Mouse (Mus musculus) adipocyte (in vitro differentiated cells): ENCODE measurements around the gene Pawr.
A peak's percentile ranks its signal among the peaks of the same experiment; 100 is the strongest.

ENCODE experiments used
- DNase-seq: peaks from one replicate; pipeline ENCODE4 v3.0.0-alpha.2; 2016; ENCODE audit warnings: low spot score

Gene Pawr

DNA sequence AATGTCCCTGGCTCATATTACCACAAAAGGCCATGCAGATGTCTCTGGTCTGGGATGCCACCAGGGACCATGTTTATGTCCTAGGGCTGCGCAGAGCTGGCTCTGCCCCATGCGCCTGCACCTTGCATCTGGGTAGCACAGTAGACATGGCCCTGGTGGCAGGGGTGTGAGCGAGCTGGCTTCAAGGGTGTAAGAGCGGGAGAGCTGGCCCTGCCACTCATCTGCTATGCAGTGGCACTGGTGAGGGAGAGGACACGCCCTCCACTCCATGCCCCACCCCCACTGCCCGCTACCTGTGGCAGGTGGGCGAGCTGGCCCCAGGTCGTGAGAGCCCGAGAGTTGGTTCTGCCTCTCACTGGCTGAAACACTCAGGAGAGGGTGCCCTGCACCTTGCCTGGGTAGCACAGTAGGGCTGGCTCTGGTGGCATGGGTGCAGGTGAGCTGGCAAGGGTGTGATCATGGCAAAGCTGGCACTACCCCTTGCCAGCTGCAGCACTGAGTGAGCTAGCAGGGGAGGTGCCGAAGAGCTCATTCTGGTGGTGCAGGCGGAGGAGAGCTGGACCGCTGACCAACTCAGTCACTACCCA is 24.8 kb downstream of the Pawr start:
- DNase-seq: no peak

DNA sequence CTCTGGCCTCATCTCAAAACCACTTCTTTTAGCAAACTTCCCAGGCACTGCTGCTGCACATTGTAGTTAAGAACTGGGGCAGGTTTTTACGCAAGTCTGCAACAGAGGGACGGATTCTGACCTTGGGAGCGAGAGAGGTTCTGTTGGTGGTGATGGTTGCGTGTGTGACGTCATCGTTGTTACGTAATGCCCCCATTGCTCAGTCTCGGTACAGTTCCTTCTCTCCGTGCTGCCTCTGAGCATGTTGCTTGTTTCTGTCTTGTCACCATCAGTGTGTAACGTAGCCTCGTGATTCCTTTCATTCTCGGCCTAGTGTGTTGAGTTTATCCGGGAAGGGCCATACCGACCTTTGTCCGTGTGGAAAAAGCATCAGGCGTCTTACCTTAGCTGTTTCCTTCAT is 28.1 kb downstream of the Pawr start:
- peak; percentile 16 for DNase-seq

DNA sequence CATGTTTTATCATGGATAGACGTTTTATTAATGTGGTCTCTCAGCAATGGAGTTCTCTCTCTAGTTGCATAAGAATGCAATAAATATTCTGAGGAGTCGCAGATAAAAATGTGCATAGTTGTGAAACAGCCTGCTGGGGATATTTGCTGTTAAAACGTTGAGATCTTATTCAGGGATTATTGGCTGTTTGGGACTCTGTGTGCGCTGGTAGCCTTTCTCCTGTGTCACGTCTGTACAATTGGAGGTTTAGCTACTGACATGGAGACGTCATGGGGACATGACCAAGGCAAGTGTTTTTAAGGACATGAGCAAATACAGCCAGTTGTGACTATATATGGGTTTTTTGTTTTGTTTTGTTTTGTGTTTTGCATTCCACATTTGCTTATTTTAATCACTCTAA is 28.9 kb downstream of the Pawr start:
- DNase-seq: no peak

DNA sequence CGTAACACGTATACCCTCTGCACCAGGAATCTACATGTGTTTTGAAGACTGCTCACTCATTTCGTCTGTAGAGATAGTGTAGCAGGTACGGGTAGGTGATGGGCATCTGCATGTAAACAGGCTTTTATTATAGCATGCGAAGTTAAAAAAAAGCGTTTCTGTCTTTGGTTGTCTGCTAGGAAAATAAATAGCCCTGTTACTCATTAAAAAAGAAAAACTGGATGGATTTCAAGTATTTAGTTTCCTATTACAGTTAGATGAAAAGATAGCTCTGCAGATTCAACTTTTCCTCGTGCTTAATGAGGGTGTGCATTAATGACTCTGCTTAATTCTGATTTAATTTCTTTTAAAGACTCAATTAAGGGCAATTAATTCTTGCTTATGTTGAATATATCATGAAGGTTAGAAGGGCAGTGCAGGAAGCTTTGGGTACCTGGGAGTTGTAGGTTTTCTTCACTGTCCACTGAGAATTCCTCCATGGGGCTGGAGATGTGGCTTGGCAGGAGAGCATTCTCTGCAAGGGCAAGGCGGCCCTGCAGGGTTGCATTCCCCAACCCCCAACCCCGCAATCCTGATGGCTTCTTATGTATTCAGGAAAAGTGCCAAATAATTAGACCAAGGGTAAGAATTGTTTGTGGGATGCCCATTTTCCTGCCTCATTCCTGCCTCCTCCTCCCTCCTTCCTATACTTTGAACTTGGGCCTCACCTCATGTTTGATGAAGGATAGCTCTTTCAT is 29.7 kb downstream of the Pawr start:
- no peak for DNase-seq

DNA sequence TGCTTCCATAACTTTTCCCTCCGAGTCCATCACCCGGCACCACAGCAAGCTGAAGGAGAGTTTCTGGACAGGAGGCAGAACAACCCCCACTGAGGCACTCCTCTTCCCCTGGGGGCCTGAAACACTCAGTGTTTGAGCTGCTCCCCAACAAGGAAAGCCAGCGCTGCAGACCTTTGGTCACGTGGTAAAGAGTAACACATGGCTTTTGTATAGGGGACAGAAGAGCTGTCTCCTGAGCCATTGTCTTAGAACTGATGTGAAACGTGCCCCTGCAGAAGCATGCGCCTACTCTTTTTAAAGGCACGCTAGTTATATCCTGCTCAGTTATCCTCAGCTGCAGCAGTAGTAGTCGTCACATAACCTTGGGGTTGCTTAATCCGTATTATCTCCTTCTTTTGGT is 32.0 kb downstream of the Pawr start:
- no peak for DNase-seq

DNA sequence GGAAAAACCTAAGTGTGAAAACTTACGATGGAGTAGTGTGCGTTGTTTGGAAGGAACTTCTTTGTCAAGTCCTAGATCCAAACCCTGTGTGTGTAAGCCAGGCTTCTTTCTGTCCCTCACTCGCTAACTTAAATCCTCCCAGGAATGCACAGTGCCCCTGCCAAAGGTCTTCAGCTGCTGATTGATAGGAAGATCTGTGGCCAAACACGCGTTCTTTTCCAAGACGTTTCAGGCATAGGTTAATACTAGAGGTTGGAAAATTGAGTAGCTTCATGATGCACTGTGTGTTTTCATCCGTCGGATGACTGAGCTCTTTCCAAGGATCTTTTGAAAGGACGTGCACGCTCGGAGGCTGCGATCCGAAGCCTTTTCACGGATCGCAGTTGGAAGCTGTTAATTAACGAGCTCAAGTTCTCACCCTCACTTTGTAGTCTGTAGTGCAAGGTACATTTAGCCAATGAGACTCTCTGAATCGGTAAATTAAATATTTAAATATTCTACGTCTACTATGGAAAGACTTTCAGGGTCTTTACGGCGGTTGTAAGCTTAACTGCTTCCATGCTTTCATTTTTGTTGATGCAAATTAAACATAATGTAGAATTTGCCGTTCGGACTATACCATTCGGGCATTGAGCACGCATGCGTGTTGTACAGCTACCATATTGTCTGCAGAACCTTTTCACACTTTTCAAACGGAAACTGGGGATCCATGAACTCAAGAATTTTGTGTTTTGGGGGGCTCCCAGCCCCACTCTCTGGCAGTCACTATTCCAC is 33.2 kb downstream of the Pawr start:
- DNase-seq: no peak

DNA sequence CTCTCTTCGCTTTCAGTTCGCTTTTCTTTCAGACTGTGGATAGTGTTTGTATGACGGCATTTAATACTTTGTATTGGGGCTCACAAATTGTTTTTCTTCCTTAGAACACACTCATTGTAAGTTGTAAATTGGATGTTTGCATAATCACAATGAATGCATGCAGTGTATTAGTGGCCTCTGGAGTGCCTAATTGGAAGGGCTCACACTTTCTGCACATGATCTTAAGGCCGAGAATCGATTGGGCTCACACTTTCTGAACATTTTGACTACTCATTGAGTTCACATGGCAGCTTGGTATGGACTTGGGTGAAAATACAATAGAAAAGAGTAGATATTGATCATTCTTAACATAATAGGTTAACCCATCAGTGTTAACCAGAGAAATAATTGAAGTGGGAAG is 34.3 kb downstream of the Pawr start:
- no peak for DNase-seq

DNA sequence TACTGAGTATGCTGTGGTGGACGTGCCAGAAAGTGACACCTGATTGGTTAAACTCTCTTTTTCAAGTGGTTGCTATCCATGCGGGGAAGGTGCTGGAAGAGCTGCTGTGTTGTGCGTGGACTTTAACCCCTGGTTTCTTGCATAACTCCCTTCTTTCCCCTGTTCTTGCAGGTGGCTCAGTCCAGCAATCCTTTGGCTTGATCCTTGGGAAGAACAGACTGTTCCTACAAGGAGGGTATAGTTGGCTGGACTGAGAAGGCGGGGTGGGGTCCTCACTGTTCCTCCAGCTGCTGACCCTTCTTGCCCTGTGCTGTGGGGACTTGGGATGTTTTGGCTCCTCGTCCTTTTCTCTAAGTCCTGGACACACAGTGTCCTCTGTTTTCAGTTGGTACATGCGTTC is 36.4 kb downstream of the Pawr start:
- DNase-seq: no peak

DNA sequence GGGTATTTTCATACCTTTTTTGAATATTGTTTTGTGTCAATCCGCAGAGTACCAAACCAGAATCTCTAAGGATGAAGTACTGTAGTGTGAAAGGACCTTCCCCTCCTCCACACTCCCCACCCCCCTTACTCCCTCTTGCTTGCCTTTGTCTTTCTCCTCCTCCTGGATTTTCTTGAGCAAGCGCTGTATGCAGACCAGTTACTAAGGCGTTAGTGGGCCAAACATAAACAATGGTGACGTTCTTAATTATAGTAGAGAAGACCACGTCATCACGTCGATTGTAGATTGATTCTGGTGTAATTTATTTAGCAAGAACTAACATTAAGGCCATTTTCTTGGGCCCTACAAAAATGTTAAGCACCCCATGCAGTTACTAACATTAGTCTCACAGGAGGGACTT is 40.3 kb downstream of the Pawr start:
- DNase-seq: no peak

DNA sequence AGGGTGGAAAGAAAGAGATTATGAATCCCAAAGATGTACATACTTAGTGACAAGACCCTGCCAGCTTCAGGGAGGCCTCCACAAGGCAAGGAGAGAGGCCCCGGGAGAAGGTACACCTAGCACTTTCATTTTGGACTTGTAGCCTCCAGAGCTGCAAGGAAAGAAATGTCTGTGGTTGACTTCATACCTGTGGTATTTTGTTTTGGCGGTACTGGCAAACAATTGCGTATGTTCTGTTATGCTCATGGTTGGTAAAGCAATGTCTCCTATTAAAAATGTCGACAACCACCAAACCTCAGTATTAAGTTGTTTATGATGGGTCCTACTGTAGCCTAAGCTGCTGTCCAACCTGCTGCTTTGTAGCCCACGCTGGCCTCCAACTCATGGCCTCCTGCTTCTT is 40.9 kb downstream of the Pawr start:
- no peak for DNase-seq

DNA sequence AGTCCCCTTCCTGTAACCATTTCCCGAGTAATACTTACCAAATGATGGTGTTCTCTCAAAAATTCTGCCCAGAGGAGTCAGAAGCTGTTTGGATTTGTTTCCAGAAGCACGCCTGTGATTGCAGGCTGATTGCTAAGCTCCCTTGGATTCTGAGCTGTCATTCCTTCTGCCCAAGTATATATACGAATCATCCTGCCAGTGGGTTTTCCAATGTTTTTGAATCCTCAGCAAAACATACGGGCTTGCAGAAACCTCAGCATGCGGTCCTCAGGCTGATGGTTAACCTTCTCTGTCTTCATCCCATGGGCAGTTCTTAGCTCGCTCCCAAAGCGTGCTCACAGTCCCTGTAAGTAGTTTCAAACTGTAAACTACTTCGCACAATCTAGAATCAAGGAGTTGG is 43.9 kb downstream of the Pawr start:
- DNase-seq: no peak

DNA sequence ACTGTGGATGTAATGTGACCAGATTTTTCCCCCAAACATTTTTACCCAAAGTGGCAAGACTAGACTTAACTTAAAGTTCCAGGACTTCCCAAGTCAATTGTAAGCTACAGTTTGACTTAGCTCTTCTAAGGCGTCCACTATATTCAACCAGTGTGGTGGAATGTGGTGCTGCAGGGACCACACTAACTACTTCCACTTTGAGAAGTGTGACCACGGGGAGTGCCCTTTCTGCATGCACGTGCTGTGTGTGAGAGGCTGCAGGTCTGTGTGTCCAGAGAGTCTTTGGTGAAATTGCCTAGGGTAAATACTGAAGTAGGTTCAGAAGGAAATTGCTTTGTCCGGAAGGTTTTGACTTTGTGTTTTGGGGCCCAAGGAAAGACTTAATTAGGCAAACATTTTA is 44.4 kb downstream of the Pawr start:
- no peak for DNase-seq

DNA sequence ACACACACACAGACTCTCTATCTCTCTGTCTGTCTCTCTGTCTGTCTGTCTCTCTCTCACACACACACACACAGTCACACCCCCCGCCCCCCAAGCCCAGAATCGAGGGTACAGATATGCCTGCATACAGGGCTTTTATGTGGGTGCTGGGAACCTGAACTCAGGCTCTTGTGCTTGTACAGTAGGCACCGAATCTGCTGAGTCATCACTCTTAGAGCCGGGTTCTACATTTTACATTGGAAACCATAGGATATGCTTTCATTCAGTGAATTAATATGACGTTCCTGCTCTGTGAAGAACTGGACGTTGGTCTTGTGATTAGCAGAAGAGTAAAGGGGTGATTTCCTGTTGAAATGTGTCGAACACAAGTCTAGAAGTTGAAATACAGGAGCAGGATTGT is 45.4 kb downstream of the Pawr start:
- no peak for DNase-seq

DNA sequence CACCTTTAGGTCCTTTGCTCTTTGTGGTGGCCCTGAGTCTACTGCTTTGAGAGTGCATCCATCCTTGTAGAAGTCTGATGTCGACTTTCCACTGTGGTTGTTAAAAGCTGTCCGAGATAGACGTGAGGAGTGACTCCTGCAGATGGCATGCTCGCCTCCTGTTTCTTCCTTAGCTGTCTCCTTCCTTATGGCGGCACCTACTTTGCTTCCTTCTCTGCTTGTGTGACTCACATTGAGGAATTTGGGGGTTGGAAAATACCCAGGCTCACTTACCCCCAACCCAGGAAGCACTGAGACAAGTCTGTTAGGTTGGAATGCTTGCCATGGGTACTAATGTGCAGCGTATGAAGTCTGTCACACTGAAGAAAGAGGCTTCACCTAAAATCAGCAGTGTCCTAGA is 46.1 kb downstream of the Pawr start:
- no peak for DNase-seq

DNA sequence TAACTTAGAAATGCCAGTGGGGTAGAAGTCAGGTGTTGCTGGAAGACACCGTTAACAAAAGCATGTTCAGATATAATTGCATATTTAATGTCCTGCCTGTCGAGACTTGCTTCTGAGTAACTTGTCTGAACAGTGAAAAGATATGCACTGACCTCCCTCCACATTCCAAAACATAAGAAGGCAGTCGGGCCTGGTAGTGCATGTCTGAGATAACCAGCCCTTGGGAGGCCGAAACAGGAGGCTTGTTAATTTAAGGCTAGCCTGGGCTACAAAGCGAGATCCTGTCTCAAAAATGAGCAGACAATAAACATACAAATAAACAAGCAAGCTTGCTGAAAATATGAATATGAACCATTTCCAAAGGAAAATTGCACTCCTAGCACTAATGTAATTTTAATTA is 46.6 kb downstream of the Pawr start:
- no peak for DNase-seq

DNA sequence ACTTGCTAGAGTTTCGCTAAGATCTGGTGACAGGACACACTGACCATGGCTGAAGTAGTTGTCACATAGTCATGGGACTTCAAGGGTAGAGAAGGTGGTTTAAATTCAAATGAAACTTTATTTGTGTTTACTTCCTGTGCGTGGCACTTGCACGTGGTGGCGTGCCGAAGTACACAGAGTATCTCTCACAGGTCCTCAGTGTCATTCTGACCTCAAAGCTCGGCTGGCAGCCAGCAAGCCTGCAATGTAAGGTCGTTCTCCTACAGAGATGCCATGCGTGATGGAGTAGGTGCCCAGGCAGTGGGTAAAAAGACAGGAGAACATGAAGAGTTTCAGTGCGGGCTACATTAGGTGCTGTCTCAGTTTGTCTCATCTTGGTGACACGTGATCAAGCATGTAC is 48.8 kb downstream of the Pawr start:
- DNase-seq: no peak

DNA sequence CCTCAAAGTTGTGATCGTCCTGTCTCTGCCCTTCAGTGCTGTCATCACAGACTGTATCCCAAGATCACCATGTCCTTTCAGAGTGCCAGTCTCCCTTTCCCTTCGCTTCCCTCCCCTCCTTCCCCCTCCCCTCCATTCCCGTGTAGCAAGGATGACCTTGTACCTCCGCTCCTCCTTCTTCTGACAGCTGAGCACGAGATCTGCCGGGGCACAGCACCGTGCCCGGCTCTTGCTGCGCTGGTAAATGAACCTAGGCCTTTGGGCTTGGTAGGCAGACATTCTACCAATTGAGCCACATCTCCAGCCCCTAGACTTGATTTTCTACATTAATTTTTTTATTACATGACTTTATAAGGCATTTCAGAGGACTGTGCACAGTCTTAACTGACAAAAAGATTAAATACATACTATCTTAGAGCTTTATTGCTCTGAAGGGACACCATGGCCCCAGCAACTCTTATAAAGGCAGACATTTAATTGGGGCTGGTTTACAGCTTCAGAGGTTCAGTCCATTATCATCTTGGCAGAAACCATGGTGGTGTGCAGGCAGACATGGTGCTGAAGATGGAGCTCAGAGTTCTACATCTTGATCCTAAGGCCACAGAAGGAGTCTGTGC is 52.3 kb downstream of the Pawr start:
- DNase-seq: no peak

DNA sequence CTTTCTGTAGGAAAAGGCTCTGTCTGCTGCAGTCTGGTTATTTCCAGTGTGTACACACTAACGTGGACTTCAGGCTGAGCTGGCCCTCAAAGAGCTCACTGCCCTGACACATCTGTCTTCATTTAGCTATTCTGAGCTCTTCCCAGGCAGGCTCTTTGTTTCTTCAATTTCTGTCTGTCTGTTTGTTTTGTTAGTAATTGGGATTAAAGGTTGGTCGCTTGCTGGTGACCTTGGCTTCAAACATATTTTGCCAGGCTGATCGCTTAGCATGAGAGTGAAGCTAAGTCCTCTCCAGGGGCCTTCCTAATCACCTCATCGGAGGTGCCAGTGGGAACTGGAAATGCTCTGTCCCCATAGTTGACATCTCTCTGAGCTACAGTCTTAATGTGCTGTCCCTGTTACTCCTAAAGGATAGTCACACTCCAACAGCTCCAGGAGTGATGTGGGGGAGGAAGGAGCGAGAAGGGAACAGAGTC is 53.6 kb downstream of the Pawr start:
- DNase-seq: peak; percentile 12

DNA sequence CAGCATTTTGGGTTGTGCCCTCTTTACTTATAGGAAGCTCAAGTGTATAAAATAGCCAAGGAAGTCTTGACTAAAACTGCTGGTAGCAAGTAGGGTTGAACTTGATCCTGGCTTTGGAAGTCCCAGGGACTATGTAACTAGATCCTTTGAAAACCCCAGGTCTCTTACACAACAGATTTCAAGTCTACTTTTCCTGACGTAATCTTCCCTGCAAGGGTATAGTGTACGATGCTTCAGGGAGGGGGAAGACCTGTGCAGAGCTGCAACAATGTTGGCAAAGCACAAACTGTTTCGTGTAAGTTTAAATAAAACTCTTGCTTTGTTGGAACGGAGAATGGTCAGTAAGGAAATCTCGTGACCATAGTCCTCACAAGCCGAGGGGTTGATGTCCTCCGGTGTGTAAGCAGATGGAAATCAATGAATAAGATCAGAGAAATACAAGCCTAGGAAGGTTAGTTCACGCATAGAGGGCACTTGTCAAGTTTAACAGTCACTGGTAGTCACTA is 56.5 kb downstream of the Pawr start:
- DNase-seq: no peak

DNA sequence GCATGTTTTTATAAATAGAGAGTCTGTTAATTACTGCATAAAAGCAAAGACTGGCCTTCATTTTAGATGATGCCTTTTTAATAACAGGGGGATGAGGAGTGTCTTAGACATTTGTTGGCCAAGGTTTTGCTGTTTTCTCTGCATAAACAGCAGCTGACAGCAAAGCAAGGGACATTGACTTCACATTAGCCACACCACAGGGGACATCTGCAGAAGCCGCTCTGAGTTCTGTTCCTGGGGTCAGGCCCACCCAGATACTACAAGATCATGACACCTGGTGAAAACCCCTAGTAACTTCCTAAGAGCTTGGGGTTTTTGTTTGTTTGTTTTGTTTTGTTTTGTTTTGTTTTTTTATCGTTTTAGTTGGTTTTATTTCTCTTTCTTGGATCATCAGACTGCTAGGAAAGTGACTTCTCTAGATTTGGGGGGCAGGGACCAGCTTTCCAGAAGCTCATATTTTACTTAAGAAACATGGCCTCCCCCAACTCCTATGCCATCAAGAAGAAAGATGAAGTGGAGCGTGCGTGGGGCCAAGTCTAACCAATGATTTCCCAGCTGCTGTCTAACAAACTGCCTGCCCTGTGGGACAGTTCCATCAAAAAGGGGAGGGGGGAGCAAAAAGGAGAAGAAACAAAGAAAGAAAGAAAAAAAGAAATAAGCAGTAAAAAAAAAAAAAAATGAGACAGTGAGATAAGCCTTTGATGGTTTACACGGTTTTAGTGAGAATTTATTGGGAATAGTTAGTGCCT is 57.4 kb downstream of the Pawr start:
- DNase-seq: no peak

DNA sequence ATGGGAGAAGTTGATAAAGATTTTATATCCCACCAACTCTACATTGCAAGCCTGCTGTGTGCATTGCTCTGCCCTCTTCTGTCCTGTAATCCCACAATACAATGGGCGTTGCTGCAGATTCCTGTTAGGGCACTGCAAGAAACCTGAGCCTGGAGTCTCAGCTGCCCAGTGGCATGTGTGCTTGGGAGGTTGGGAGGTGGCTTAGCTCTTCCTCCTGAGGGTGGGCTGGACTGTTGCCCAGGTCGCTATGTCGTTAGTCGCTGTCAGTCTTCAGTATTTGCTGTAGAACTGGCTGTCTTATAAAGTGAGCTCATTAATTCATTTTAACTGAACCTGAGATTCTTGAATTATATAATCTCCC is 58.0 kb downstream of the Pawr start:
- DNase-seq: peak; percentile 17

DNA sequence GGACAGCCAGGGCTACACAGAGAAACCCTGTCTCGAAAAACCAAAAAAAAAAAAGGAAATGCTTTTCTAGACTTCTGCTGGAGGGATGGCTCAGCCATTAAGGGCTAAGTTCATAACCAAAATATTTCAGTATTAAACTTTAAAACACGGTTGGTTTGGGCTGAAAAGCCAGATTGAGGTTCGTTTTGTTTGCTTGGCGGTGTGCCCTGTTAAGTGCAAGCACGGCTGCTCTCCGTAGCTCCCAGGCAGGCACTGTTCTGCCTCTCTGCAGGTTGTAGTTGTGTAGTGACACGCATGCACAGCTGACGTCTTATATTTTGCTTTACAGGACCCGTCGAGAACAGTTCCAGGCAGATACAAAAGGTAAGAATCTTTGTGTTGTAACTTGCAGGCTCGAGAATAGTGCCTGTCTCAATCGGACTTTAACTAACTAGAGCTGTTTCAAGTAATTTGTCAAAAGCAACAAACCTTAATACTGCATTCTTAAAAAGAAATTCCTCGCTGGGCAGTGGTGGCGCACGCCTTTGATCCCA is 59.5 kb downstream of the Pawr start:
- DNase-seq: no peak
